Mouse (Mus musculus) embryonic fibroblast, embryonic 13.5 days (primary cell): ENCODE data around the gene Gm867.

Experiments used
- CTCF ChIP-seq: IDR thresholded peaks from 2 replicates; pipeline ENCODE4 v1.5.1; 2011; ENCODE audit warnings: mild to moderate bottlenecking, control low read depth, low read length, moderate library complexity, borderline replicate concordance; ENCODE audit not compliant: insufficient read depth
- POLR2A ChIP-seq: IDR thresholded peaks from 2 replicates; pipeline ENCODE4 v1.6.1; 2011; ENCODE audit warnings: low read depth, mild to moderate bottlenecking, control low read depth, low read length, moderate library complexity

- TF ChIP-seq CTCF: no peak
- TF ChIP-seq POLR2A: no peak
These were observed 814 bp downstream of the Gm867 start for GRCm38 (mm10) chr10:75939481-75940234.
